Comparison of ENCODE assay signal across 24 mouse cellular contexts in genomic region chr13:38104501-38104900, GRCm38 (mm10). TPM values are rescaled to one million over a fixed set of nuclear protein-coding genes. Genes with fewer than 3 reads are reported as not detected.
A peak's percentile ranks its signal among the peaks of the same experiment; 100 is the strongest.
DNase-seq lines count a peak whose midpoint lies in the region; ATAC-seq lines count a peak whose summit lies in the region.
"Had no signal": no experiment of that assay in that cellular context is flagged by ENCODE, and none has a peak within 500 bp of the region (broad histone marks: within the 10 kb centered on the region; RNA-seq: fewer than 3 reads in every experiment).

No protein-coding gene starts in this region.

- H3K9me3 ChIP-seq in heart, embryonic 11.5 days (replicated peaks; ENCODE audit: control insufficient read depth, low read length): no peaks in the 10 kb centered on the region; the same call in 1 of the 2 replicates
- no peaks in the 10 kb centered on the region for H3K9me3 ChIP-seq in limb, embryonic 13.5 days
- H3K9me3 ChIP-seq in limb, embryonic 10.5 days (replicated peaks): no peaks in the 10 kb centered on the region
- H3K9me3 ChIP-seq in midbrain, embryonic 11.5 days (ENCODE audit: control insufficient read depth, low read length): no peaks in the 10 kb centered on the region
- H3K9me3 ChIP-seq: embryonic facial prominence, embryonic 10.5 days; embryonic facial prominence, embryonic 12.5 days; forebrain, embryonic 13.5 days; forebrain, embryonic 15.5 days; G1E had no signal

- H3K36me3 ChIP-seq in heart, embryonic 11.5 days (ENCODE audit: control insufficient read depth, insufficient read depth, low read length): no peaks in the 10 kb centered on the region
- no peaks in the 10 kb centered on the region for H3K36me3 ChIP-seq in limb, embryonic 13.5 days
- H3K36me3 ChIP-seq in limb, embryonic 10.5 days: no peaks in the 10 kb centered on the region
- no peaks in the 10 kb centered on the region for H3K36me3 ChIP-seq in midbrain, embryonic 11.5 days (ENCODE audit: control insufficient read depth, insufficient read depth, low read length)
- H3K36me3 ChIP-seq: embryonic facial prominence, embryonic 10.5 days; embryonic facial prominence, embryonic 12.5 days; forebrain, embryonic 15.5 days; G1E had no signal

- no peaks in the 10 kb centered on the region for H3K4me1 ChIP-seq in heart, embryonic 11.5 days (ENCODE audit: control insufficient read depth, insufficient read depth, low read length)
- H3K4me1 ChIP-seq in limb, embryonic 13.5 days: peaks cover 12% of the 10 kb centered on the region; the same call in 1 of the 2 replicates
- H3K4me1 ChIP-seq in limb, embryonic 10.5 days: no peaks in the 10 kb centered on the region
- H3K4me1 ChIP-seq in midbrain, embryonic 11.5 days (ENCODE audit: control insufficient read depth, insufficient read depth, low read length): no peaks in the 10 kb centered on the region
- H3K4me1 ChIP-seq: embryonic facial prominence, embryonic 10.5 days; embryonic facial prominence, embryonic 12.5 days; forebrain, embryonic 13.5 days; forebrain, embryonic 15.5 days had no signal

- no peaks in the 10 kb centered on the region for H3K27me3 ChIP-seq in heart, embryonic 11.5 days (ENCODE audit: control insufficient read depth, insufficient read depth, low read length)
- H3K27me3 ChIP-seq in limb, embryonic 13.5 days: no peaks in the 10 kb centered on the region
- H3K27me3 ChIP-seq in limb, embryonic 10.5 days (ENCODE audit: low read depth, poor library complexity, severe bottlenecking): no peaks in the 10 kb centered on the region
- H3K27me3 ChIP-seq in midbrain, embryonic 11.5 days (ENCODE audit: control insufficient read depth, insufficient read depth, low read length): no peaks in the 10 kb centered on the region
- H3K27me3 ChIP-seq: embryonic facial prominence, embryonic 12.5 days; forebrain, embryonic 13.5 days; forebrain, embryonic 15.5 days had no signal

- no peak for DNase-seq in heart, adult 8-10 months (ENCODE audit: low spot score)
- no peak for DNase-seq in limb, embryonic 10.5 days (ENCODE audit: low spot score)
- peak; percentile 73 for DNase-seq in R1 (ENCODE audit: low read depth, low spot score)
- no peak for DNase-seq in midbrain, embryonic 11.5 days (ENCODE audit: low spot score, missing footprints)
- DNase-seq in frontal cortex, postnatal 10 days (ENCODE audit: low spot score in 2 of 2): no peak
- DNase-seq: adrenal gland, adult 8-10 months; adrenal gland, postnatal 14 days; adrenal gland, postnatal 36 days; cerebellum, adult 11-12 months; cerebellum, adult 2 months; cerebellum, adult 9-10 months; cerebellum, postnatal 10 days; forebrain, postnatal 0 days had no signal

- H3K9ac ChIP-seq in heart, embryonic 11.5 days (ENCODE audit: low read depth, low read length): no peak overlapping the region
- no peak overlapping the region for H3K9ac ChIP-seq in limb, embryonic 13.5 days
- H3K9ac ChIP-seq in midbrain, embryonic 11.5 days (ENCODE audit: low read length): no peak overlapping the region
- H3K9ac ChIP-seq: embryonic facial prominence, embryonic 12.5 days; forebrain, embryonic 13.5 days; forebrain, embryonic 15.5 days; forebrain, postnatal 0 days had no signal

- H3K4me3 ChIP-seq in heart, embryonic 11.5 days (ENCODE audit: low read depth, low read length): no peak overlapping the region
- no peak overlapping the region for H3K4me3 ChIP-seq in limb, embryonic 13.5 days
- no peak overlapping the region for H3K4me3 ChIP-seq in limb, embryonic 10.5 days
- no peak overlapping the region for H3K4me3 ChIP-seq in midbrain, embryonic 11.5 days (ENCODE audit: low read depth, low read length)
- H3K4me3 ChIP-seq: embryonic facial prominence, embryonic 10.5 days; embryonic facial prominence, embryonic 12.5 days; forebrain, embryonic 13.5 days; forebrain, embryonic 15.5 days had no signal

- ATAC-seq in heart, embryonic 11.5 days (replicated peaks; ENCODE audit: insufficient number of reproducible peaks, low FRiP score, low TSS enrichment): peak; percentile 39; the same call in 1 of the 2 replicates
- 0 out of 2 replicates have a peak, but pooled peaks have one; percentile 32 for ATAC-seq in limb, embryonic 13.5 days (ENCODE audit: low FRiP score, low read depth)
- peak; percentile 27; the same call in 1 of the 2 replicates for ATAC-seq in granulocyte monocyte progenitor cell, adult 5-6 weeks (replicated peaks; ENCODE audit: poor library complexity, severe bottlenecking)
- no peak for ATAC-seq in midbrain, embryonic 11.5 days (ENCODE audit: low FRiP score)
- ATAC-seq: activated CD4-positive, CD25-positive, alpha-beta regulatory T cell, adult 4 months; forebrain, embryonic 13.5 days; forebrain, embryonic 15.5 days; forebrain, postnatal 0 days; Patski had no signal

- H3K4me2 ChIP-seq in heart, embryonic 11.5 days: no peak overlapping the region
- H3K4me2 ChIP-seq in limb, embryonic 13.5 days (replicated peaks): no peak overlapping the region
- no peak overlapping the region for H3K4me2 ChIP-seq in midbrain, embryonic 11.5 days
- H3K4me2 ChIP-seq: embryonic facial prominence, embryonic 12.5 days; forebrain, embryonic 13.5 days; forebrain, embryonic 15.5 days had no signal

- no peak overlapping the region for H3K27ac ChIP-seq in heart, embryonic 11.5 days (ENCODE audit: low read depth, low read length)
- no peak overlapping the region for H3K27ac ChIP-seq in limb, embryonic 13.5 days
- H3K27ac ChIP-seq in limb, embryonic 10.5 days: no peak overlapping the region
- no peak overlapping the region for H3K27ac ChIP-seq in midbrain, embryonic 11.5 days (ENCODE audit: low read depth, low read length)
- H3K27ac ChIP-seq: embryonic facial prominence, embryonic 10.5 days; embryonic facial prominence, embryonic 12.5 days; forebrain, embryonic 13.5 days; forebrain, embryonic 15.5 days had no signal

- WGBS in heart, embryonic 11.5 days (ENCODE audit: insufficient replicate concordance): 83% methylated on average over 10 of the region's 10 CpGs
- 79% methylated on average over 10 of the region's 10 CpGs for WGBS in limb, embryonic 13.5 days
- 93% methylated on average over 10 of the region's 10 CpGs for WGBS in limb, embryonic 10.5 days
- WGBS in midbrain, embryonic 11.5 days: 91% methylated on average over 10 of the region's 10 CpGs

RNA-seq across cellular contexts. Expression of gene Dsp, which starts 46.6 kb away (rescaled TPM):
- 46.2 and 51.8 TPM in 2 replicates for polyA plus RNA-seq in heart, embryonic 11.5 days (2014; fragmentation: Nextera tagmentation; extraction: Ambion mirVana)
- 100 to 1,000 TPM; 553 to 683 (median 643) TPM for total RNA-seq in heart, adult 8-10 months (2022)
- 7.3 and 7.7 TPM in 2 replicates for polyA plus RNA-seq in limb, embryonic 13.5 days (2015; fragmentation: Nextera tagmentation; extraction: Ambion mirVana)
- 2.1 TPM in 2 replicates for polyA plus RNA-seq in limb, embryonic 10.5 days (2016; fragmentation: Nextera tagmentation; extraction: Ambion mirVana)
- 0.95 and 3.2 TPM in 2 replicates for total RNA-seq in granulocyte monocyte progenitor cell, adult 5-6 weeks (2014; fragmentation: Nextera tagmentation)
- 0.57 and 0.95 TPM in 2 replicates for total RNA-seq in granulocyte monocyte progenitor cell, adult 5-6 weeks (2017)
- polyA plus RNA-seq in midbrain, embryonic 11.5 days (2014; fragmentation: Nextera tagmentation; extraction: Ambion mirVana): 0.57 and 0.71 TPM in 2 replicates
- polyA plus RNA-seq: C2C12, G1E had no signal
